ENCODE assay signal across 8 mouse cellular contexts in genomic region chr11:5181850-5182404, GRCm38 (mm10). TPM values are rescaled to one million over a fixed set of nuclear protein-coding genes. Genes with fewer than 3 reads are reported as not detected.
DNase-seq lines count a peak whose midpoint lies in the region; ATAC-seq and TF ChIP-seq lines count a peak whose summit lies in the region.
"Had no signal": no experiment of that assay in that cellular context is flagged by ENCODE, and none has a peak within 500 bp of the region (broad histone marks: within the 10 kb centered on the region; RNA-seq: fewer than 3 reads in every experiment).

No protein-coding gene starts in this region.

- no peak overlapping the region for H3K4me2 ChIP-seq in hindbrain, embryonic 12.5 days (replicated peaks)
- H3K4me2 ChIP-seq: stomach, embryonic 15.5 days had no signal

- no peak overlapping the region for H3K4me3 ChIP-seq in hindbrain, embryonic 12.5 days
- no peak overlapping the region for H3K4me3 ChIP-seq in small intestine, adult 2 months (ENCODE audit: low read depth, low read length)
- H3K4me3 ChIP-seq: stomach, embryonic 15.5 days had no signal

- no peaks in the 10 kb centered on the region for H3K36me3 ChIP-seq in hindbrain, embryonic 12.5 days
- H3K36me3 ChIP-seq in small intestine, adult 2 months (ENCODE audit: control insufficient read depth, insufficient read depth, low read length) = no peaks in the 10 kb centered on the region
- H3K36me3 ChIP-seq: stomach, embryonic 15.5 days had no signal

- no peaks in the 10 kb centered on the region for H3K9me3 ChIP-seq in hindbrain, embryonic 12.5 days (replicated peaks)
- H3K9me3 ChIP-seq: stomach, embryonic 15.5 days had no signal

- 0 out of 2 replicates have a peak overlapping the region, but pooled peaks have one; percentile 35 for H3K27ac ChIP-seq in hindbrain, embryonic 12.5 days
- no peak overlapping the region for H3K27ac ChIP-seq in small intestine, adult 2 months (ENCODE audit: insufficient read depth, low read depth, low read length)
- H3K27ac ChIP-seq: stomach, embryonic 15.5 days had no signal

- no peak overlapping the region for H3K9ac ChIP-seq in hindbrain, embryonic 12.5 days
- H3K9ac ChIP-seq: stomach, embryonic 15.5 days had no signal

- peak; percentile 42 for DNase-seq in Muller cell, postnatal 12 days (ENCODE audit: inconsistent ontology term)
- peak; percentile 76 for DNase-seq in brain, embryonic 14.5 days (ENCODE audit: low read depth)
- DNase-seq in fibroblast of lung, adult 2 months (ENCODE audit: low read depth) = peak; percentile 38
- peak; percentile 70 to 79 for DNase-seq in layer of hippocampus, postnatal 14 days (ENCODE audit: low spot score in 2 of 2)
- DNase-seq in lung, postnatal 4 days = peak; percentile 85 to 92

- TF ChIP-seq POLR2A in brain, embryonic 14.5 days (IDR thresholded peaks at IDR 0.05; ENCODE audit: borderline replicate concordance, extremely low read depth, insufficient read depth, insufficient read length, poor library complexity, severe bottlenecking) = no peak
- no peak for TF ChIP-seq POLR2A in small intestine, adult 2 months (IDR thresholded peaks at IDR 0.05; ENCODE audit: low read depth, low read length)

- no peak for ATAC-seq in hindbrain, embryonic 12.5 days (ENCODE audit: low FRiP score)

- H3K4me1 ChIP-seq in hindbrain, embryonic 12.5 days = peaks cover 25% of the 10 kb centered on the region
- peaks cover 1% of the 10 kb centered on the region for H3K4me1 ChIP-seq in small intestine, adult 2 months (ENCODE audit: control insufficient read depth, insufficient read depth, insufficient read length, low read length)

- no peaks in the 10 kb centered on the region; the same call in 1 of the 2 replicates for H3K27me3 ChIP-seq in hindbrain, embryonic 12.5 days
- H3K27me3 ChIP-seq in small intestine, adult 2 months (ENCODE audit: control insufficient read depth, insufficient read depth, low read length) = no peaks in the 10 kb centered on the region
- H3K27me3 ChIP-seq: stomach, embryonic 15.5 days had no signal

- WGBS in hindbrain, embryonic 12.5 days = 21% methylated on average over 13 of the region's 13 CpGs
- 20% methylated on average over 13 of the region's 13 CpGs for WGBS in small intestine, adult 2 months

- TF ChIP-seq CTCF in brain, embryonic 14.5 days (IDR thresholded peaks at IDR 0.05; ENCODE audit: borderline replicate concordance, extremely low read depth, insufficient read depth, insufficient read length) = peak; percentile 95
- TF ChIP-seq CTCF in small intestine, adult 2 months (IDR thresholded peaks at IDR 0.05; ENCODE audit: extremely low read depth, insufficient read length, insufficient replicate concordance, low read depth, low read length) = peak; percentile 99

RNA-seq across cellular contexts. Expression of gene Emid1, which starts 29.9 kb away (rescaled TPM):
- 10.3 and 13.4 TPM in 2 replicates for polyA plus RNA-seq in brain, embryonic 14.5 days (2012; rRNA removed)
- 17.7 and 21.9 TPM in 2 replicates for polyA plus RNA-seq in hindbrain, embryonic 12.5 days (2016; fragmentation: Nextera tagmentation; extraction: Ambion mirVana)
- total RNA-seq in layer of hippocampus, postnatal 14 days (2021) = 10 to 100 TPM; 26.1 to 30.4 TPM
- polyA plus RNA-seq in small intestine, adult 2 months (2012; rRNA removed) = 16.9 and 34.7 TPM in 2 replicates

Comparison
In these comparisons a context has a peak if more than half of its experiments do, and no peak if none do; other contexts are left out.
1. DNase-seq: peak in every context shown above with its lines; median percentile 88 in lung, postnatal 4 days; 76 in brain, embryonic 14.5 days; 74 in layer of hippocampus, postnatal 14 days; 42 in Muller cell, postnatal 12 days; 38 in fibroblast of lung, adult 2 months.